Mouse (Mus musculus) thymus, postnatal 10 days (tissue): ENCODE results near the gene Tnrc6a.
A peak's percentile ranks its signal among the peaks of the same experiment; 100 is the strongest.

Experiments used
- DNase-seq, 2 experiments: peaks; one replicate each; pipeline ENCODE4 v3.0.0; 2021; ENCODE audit warnings: low spot score in 2 of 2

Tnrc6a gene

DNA sequence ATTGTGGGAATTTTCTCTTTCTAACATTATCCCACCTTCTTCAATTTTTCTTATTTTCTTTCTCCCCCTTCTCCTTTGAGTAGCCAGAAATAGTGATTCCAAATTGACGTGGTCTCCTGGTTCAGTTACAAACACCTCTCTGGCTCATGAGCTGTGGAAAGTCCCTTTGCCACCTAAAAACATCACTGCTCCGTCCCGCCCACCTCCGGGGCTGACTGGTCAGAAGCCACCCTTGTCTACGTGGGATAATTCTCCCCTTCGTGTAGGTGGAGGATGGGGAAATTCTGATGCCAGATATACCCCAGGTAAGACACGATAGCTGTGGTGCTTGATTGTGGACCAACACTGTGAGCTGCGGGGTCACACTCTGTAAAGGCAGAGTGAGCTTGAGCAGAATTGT is 66.1 kb downstream of the Tnrc6a start:
- DNase-seq, result no peak

DNA sequence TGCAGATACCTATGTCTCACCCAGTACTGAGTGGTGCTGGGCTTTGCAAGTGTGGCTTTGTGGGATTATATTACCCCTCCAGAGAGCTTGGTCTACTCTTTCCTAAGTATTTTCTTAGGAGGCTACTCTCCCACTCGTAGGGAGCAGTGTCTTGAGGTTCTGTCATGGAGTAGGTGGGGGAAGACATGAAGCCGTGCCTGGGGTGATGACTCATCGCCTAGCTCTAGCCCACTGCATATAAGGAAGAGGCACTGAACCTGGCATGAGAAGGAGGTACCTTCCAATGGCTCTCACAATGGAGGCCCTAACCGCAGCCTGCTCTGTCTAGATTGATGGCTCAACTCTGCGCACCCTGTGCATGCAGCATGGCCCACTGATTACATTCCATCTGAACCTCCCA is 68.0 kb downstream of the Tnrc6a start:
- no peak for DNase-seq

DNA sequence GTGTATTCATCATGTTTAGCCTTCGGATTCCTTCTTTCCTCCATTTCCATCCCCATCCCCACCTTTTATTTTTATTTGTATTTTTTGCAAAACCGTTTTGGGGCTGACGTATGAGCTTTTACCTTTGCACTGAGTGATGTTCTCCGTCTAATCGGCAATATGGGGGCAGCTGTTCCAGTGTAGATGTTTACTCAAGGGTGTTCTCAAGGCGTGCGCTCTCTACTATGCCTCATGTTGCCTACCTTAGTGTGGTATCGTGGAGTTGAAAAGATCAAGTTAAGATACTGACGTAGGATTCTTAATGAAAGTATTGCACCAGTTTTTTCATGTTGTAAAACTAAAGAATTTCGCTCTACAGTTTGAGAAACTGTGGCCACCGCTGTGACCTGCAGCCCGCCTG is 69.5 kb downstream of the Tnrc6a start:
- no peak for DNase-seq

DNA sequence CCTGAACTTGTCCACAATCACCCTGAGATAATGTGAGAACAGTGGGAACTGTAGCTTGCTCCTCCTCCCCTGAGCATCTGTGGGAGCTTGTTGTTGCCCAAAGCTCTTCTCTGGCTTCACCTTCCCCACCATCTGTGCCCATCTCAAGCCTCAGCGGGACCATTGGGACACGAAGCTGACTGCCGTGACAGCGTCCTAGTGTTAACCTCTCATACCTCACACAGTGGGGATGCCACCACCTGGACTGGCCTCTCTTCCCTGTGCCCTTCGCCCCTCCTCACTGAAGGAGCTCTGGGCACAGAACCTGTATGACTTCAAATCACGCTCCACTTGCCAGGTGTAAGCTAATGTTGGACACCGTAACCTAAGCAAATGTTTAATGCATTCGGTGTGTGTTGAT is 71.0 kb downstream of the Tnrc6a start:
- no peak for DNase-seq

DNA sequence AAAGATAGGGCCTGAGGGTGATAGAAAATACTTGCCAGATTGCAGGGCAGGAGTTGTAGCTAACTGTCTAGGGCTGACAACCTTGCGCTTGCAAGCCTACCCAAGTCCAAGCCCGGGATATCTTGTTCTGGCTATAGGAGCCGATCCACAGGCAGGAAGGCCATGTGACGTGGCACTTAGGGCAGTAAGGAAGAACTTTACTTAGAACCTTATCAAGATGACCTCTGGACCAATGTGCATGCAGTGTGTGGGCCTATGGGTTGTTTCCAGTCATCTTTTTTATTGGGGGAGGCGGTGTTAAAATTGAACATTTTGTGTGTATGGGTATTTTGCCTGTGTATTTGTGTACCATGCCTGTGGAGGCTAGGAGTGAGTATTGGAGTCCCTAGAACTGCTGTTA is 72.7 kb downstream of the Tnrc6a start:
- DNase-seq, result no peak

DNA sequence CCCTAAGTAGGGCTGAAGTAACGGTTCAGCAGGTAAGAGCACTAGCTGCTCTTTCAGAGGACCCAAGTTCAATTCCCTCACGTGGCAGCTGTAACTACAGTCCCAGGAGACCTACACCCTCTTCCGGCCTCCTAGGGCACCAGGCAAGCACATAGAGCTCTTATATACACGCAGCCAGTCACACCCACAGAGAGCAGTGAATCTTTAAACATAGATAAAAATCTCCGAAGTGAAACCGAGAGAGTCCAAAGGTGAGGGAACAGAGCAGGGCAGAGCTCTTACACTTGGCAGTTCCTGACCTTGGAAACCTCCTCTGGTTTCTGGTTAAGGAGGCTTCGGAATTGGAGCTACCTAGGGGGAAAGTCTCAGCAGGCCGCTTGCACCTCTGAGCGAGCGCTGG is 75.0 kb downstream of the Tnrc6a start:
- DNase-seq, result no peak

DNA sequence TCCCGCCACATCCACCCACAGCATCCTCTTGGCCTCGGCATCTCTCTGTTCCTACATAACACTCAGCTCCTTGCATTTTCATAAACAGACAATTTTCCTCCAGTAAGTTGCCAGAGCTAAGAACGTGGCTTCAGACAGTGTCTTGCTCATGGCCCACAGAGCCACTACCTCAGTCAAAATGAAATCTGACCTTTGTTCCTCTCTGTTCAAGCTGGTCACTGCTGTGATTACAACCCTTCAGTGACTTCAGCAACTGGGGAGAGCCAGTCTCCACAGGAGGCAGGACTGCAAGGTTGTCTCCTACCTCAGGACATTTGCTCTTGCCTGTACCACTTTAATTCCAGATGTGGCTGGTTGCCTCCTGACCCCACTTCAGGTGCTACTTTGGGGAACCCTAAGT is 75.5 kb downstream of the Tnrc6a start:
- DNase-seq, result no peak

DNA sequence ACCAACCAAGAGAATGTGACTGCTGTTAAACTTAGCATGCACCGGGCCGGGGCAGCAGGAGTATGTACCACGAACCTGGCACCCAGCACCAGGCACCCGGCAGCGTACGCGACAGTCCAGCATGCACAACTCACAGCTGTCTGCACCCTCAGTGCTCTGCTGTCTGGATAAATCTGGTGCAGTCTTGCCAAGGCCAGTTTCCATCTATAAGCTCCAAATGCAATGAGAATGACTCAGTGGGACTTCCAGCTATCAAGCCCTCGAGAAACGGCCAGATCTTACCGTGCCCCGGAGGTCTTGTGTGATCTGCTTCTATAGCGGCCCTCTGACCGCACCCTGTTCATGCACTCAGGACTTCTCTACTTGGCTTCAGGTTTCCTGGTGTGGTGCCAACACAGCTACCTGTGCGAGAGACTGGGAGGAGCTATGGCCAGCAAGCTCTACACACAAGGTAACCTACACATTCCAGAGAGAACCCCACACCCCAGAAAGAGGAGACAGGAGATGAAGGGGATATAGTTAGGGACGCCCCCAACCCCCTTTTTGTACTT is 76.0 kb downstream of the Tnrc6a start:
- no peak for DNase-seq

DNA sequence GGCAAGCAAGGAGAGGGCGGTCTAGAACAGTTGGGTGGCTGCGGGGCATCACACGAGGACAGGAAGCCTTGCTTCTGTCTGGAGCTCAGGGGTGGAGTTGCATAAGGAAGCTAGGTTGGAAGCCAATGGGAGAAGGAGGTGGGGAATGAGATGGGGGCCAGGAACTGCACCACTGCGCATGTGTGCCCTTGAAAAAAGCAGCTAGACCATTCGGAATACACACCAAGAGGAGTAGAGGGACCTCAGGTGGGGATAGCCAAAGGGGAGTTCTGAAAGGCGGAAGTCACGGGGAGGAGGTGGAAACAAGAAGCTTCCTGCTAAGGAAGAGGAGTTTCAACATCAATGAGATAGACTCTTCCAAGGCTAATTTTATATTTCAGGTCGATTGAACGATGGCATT is 77.0 kb downstream of the Tnrc6a start:
- DNase-seq, result no peak

DNA sequence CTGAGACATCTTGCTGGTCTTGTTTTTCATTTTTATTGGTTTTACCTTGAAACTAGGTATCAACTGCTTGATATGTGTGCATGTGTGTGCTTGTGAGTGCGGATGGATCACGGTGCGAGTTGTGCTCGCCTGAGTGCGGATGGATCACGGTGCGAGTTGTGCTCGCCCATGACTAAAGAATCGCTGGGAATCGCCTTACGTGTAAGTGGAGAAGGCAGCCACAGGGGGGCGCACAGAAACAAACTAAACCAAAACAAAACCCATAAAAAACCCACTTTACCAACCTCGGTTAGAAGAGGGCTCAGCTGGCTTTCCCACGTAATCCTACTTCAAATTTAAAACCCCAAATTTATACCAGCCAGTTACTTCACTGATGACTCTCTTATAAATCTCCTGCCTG is 81.6 kb downstream of the Tnrc6a start:
- peak in 1 of 2 experiments; percentile 58 for DNase-seq

DNA sequence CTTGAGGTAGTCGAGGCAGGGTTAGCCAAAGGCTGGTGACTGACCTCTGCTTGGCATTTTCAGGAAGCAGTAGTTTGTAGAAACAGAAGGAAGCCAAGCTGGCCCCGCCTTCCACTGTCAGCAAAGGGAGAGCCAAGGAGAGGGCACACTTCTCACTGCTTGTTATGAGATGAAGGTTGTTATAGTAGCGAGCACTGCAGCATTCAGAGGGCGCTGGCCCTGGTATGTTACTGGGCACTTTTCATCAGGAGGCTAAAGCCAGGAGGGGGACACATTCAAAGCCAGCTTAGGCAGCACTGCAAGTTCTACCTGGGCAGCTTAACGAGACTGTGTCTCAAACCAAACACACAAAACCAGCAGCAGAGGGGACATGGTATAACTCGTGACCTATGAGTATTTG is 83.9 kb downstream of the Tnrc6a start:
- no peak for DNase-seq

DNA sequence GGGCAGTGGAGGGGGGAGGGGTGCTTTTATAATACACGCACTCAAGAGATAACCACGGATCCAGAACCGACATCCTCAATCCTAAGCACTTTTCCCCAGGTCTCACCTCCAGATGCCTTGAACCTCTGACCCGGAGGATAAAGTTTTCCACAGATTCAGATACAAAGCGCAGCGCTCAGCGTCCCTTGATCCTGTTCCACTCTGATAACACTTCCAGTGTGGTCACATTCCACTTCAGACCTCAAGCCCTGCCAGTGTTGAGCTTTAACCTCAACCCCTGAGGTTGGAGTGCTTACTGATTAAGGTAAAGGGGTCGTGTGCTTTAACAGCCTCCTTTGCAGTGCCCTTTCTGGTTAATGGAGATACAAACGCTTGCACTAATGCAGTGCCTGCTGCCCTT is 86.2 kb downstream of the Tnrc6a start:
- DNase-seq, result no peak

DNA sequence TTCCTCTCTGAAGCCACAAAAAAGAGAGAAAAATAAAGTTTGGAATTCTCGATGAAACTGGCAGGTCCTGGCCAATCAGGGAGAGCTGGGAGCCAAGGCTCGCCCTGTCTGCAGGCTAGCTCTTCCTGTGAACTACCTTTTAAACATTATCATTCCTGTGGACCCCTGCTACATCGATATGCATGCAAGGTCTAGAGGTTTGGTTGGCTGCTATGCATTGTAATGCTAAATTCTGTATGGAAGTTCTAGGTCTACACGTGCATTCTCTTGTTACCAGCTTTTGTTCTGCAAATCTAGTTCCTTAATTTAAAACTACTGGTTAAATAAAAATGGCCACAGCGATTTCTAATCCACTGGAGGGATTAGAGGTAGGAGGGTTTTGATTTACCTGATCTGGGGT is 87.8 kb downstream of the Tnrc6a start:
- DNase-seq, result no peak

DNA sequence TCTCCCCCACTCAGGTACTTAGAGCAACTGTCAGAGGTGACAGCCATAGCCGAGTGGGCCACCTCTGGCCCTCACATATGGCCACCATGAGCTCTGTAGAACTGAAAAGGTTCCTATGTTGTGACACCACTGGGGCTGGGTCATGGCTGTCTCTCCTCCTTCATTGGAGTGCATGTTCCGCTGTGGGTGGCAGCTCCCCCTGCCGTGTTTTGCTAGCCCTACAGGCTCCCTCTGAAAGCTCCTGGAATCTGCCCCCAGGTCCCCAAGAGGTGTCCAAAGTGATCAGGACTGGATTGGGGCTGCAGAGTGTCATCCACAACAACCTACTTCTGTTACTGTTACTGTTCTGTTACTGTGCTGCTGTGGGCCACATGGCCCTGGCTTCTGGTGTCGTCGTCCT is 88.6 kb downstream of the Tnrc6a start:
- no peak for DNase-seq

DNA sequence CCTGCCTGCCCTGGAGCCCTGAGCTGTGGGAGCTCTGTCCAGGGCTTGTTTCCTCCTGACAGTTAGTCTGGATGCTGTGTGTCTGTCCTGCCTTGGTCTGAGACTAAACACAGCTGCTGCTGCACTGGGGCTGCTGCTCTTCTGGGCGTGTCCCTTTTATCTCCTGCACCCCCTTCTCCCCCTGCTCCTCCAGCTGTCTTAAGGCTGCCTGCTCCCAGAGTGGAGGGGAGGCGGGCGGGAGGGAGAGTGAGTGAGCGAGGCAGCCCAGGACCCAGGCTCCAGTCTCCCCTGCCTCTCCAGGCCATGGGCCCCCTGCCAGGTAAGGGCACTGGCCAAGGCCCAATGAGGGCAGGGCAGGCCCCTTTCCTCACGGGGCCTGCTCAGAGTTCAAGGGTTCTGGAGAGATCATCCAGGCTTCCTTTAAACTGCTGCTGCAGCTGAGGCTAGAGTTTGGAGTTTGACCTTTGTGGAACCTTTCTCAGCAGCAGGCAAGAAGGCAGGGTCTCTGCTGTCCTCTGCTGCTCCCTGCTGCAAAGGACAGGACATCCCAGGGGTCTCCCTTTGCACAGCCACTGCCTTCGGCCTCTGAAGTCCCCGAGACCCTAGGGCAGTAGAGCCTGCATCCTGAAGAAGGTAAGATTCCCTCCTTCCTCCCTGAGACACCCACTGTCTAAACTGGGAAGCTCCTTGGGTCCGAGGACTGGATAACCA is 90.8 kb downstream of the Tnrc6a start, which contains the start of gene Slc5a11:
Slc5a11 (plus strand) TSS at position 416 of the 711 bp plus-strand sequence.
- no peak for DNase-seq

DNA sequence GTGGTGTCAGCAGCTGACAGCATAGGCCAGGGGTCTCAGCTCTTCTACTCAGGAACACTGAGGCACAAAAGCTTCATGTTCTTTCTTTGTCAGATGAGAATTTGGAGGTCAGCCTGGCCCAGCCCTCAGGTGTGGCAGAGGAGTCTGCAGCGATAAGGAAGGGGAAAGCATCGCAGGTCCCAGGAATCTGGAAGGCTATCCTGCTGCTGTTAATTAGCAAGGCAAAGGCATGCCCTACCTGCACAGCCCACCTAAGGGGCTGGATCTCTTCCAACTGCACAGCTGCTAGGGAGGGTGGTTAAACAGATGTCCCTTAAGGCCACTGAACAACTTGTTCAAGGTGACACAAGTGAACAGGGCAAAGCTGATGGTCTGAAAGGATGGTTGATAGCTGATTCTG is 91.5 kb downstream of the Tnrc6a start:
- DNase-seq, result no peak

DNA sequence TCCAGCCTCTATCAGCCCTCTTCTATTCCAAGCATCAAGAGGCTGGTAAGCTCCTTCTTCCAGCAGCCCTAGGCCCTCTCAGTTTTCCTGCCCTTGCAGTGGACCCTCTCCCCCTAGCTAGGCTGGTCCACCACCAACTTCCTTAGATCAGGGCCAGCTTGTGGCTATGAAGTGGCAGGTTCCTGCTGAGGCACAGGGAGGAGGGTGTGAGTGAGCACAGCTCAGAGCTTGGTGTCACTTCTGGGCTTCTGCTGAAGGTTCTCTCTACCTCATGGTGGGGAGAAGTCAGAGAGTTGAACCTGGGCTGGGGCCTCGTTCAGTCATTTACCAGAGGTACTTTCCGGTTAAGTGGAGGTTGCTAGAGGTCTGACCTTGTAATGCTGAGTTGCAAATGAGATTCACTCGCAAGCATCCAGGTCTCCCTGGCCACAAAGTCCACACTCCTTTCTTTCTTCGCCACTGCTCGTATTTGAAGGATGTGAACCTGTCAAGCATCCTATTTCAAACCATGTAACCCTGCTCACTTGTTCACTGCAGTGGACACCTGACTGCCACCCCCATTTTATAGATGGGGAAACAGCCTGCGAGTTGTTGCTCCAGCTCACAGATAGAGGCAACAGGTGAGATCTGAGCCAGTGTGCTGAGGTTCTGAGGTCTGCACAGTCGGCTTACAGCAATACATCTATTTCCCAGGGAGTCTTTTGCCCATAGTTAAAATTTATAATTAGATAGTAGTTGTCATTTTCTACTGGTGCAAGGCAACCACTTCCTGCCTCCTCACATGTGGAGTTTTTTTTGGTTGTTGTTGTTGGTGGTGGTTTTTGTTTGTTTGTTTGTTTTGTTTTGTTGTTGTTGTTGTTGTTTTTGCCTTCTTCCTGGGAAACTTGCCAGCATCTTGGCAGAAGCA is 94.0 kb downstream of the Tnrc6a start:
- no peak for DNase-seq

DNA sequence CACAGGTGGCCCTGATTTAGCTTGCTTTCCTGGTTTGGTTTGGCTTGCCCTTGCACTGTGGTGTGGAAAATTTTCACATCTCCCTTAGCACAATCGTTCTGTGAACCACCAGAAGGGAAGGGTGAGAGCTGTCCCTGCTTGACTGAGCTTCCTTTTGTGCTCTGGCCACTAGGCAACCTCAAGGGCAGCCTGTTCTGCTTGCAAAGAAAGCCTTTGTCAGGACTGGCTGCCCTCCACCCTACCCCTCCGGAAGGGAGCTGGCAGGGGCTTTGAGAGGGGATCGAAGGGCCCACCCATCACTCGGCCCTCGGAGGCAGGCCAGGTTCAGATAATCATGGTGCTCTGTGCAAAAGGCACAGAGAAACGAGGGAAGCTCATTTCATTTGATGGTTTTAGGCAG is 94.9 kb downstream of the Tnrc6a start:
- DNase-seq, result no peak

DNA sequence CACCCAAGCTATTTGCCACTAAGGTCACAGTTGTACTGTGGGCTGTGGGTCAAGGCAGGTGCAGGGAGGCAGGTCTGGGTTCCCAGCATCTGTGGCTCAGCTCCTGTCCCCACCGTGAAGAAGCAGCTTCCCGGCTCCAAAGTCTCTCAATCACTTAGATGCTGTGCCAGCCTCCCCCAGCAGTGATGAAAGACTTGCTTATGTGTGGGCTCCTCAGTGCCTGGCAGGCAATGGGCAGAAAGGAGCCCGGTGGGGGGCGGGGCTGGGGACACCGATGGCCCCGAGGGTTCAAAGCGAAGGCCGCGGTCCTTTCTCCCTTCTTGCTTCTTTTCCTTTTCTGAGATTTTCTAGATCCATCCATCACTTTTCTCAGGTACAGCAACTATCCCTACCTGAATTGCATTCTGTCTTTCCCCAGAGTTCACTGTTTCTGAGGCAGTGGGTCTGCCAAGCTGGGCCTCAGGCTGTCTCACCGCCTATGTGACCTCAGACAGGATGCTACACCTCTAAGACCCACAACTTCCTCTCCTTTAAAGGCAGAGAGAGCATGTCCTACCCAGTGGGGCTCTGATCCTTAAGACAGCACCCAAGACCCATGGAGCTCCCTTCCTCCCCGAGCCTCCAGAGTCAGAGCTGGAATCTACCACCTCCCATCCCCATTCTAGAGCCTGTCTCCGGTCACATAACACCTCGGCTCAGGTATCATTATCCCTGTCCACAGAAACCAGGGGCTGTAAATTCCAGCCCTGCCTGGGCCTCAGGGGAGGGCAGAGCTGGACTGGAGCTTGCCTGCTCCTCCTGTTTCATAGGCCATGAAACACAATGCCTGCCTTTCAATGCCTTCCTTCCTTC is 96.3 kb downstream of the Tnrc6a start:
- no peak for DNase-seq

DNA sequence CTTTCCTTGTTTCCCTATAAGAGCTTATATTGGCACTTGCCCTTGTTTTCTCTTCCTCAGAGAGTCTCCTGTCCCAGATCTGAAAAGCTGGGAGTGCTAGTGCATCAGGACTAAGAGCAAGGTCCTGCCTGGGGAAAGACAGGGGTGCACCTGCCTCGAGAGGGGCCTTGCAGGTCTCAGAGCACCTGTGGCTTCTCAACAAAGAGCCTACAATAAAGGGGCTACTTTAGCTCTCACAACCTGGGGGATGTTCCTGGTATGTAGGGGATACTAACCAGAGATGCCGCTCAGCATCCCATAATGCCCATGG is 96.9 kb downstream of the Tnrc6a start:
- no peak for DNase-seq

DNA sequence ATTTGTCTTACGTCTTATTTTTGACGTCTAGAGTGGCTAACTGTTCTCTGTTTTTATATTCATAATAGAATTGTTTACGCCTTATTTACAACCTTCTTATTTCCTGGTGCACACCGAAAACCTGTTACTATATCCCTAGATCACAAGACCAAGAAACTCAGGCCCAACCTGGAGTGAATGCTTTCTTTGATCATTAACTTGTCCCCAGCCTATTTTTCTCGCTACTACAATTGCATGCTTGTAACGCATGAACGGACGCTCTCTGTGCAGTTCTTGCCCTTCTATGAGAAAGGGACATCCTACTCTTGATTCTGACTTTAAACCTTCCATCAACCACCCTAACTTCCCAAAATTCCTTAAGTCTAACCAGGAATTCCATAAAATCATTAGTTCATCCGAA is 100.4 kb downstream of the Tnrc6a start:
- DNase-seq, result no peak

DNA sequence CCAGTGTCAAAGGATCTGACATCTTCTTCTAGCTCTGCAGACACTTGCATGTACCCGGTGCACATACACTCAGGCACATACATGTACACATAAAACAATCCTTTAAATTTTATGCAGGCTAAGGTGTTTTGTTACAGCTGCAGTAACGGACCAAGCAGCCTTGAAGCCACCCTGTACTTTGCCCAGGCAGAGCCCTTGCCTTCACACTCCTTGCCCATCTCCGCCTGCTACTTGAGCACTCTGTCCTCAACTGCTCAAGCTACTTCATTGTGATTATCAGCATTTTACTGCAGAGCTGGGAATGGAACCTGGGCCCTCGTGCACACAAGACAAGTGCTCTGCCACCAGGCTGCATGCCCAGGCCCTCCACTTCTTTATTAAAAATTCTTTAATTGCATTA is 101.5 kb downstream of the Tnrc6a start:
- no peak for DNase-seq
